Mouse (Mus musculus) small intestine, adult 2 months (tissue): Measurements from ENCODE around the gene H2-DMa.

ENCODE experiments used
- CTCF ChIP-seq: fragments of 200-500 bp; IDR thresholded peaks from 2 replicates; pipeline ENCODE4 v1.5.1; 2012; ENCODE audit warnings: low read depth, mild to moderate bottlenecking, control low read depth, inconsistent platforms, low read length, moderate library complexity, mixed read lengths; ENCODE audit not compliant: insufficient replicate concordance, insufficient read length; ENCODE audit errors: extremely low read depth
- POLR2A ChIP-seq: fragments of 200-500 bp; IDR thresholded peaks from 2 replicates; pipeline ENCODE4 v1.6.1; 2012; ENCODE audit warnings: low read depth, mild to moderate bottlenecking, control low read depth, inconsistent platforms, low read length, moderate library complexity

GRCm38 (mm10) chr17:34087386-34087785 lies 32.0 kb upstream of the H2-DMa start:
- TF ChIP-seq CTCF (no peak), POLR2A (no peak)
